Mouse (Mus musculus) spleen, postnatal 10 days (tissue): ENCODE data around the gene Mcl1.
"Not testable (repeated sequence)": the region's sequence is repeated elsewhere in the genome, so short reads cannot be mapped to it uniquely, and the experiment has no call there.

ENCODE experiments used
- DNase-seq, 2 experiments: peaks; one replicate each; pipeline ENCODE4 v3.0.0; 2021 to 2022; ENCODE audit warnings: low spot score in 2 of 2

Gene Mcl1

GRCm38 (mm10) chr3:95650276-95651032 is 8.1 kb upstream of the Mcl1 start:
- DNase-seq: no peak

- DNase-seq: no peak
Observed at GRCm38 (mm10) chr3:95651033-95651373, 7.6 kb upstream of the Mcl1 start.

- no peak for DNase-seq
Observed at GRCm38 (mm10) chr3:95651391-95652203, 7.0 kb upstream of the Mcl1 start.

GRCm38 (mm10) chr3:95652204-95652811 is 6.3 kb upstream of the Mcl1 start:
- peak in 1 of 2 experiments; percentile 56 for DNase-seq

GRCm38 (mm10) chr3:95652871-95653270 is 5.7 kb upstream of the Mcl1 start:
- no peak for DNase-seq

DNA sequence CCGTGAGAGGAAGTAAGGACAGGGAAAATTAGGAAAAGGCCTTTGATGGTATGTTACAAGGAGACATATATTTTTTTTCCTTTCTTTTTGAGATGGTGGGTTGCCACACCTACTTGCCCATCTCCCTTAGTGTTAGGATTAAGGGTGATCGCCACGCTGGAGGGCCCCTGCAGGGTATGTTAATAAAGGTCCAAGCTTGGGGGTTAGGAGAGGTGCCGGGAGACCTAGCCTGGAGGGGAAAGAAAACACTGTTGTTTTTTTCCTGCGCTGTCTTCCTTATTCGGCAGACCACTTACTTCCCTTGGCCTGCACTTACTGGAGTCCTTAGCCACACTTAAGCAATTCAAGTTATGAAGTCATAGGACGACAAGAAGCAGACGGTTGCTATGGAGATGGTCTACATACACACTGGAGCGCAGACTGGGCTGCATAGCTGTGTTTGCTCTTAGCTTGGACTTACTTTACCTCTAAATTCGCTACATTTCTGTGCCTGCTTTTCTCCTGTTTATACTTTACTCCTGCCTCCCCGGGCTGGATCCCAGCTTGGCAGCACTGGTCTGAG is 5.0 kb upstream of the Mcl1 start:
- no peak for DNase-seq

GRCm38 (mm10) chr3:95654371-95654770 is 4.2 kb upstream of the Mcl1 start:
- DNase-seq: not testable (repeated sequence)

- no peak for DNase-seq
Observed at GRCm38 (mm10) chr3:95655437-95655836, 3.2 kb upstream of the Mcl1 start.

DNA sequence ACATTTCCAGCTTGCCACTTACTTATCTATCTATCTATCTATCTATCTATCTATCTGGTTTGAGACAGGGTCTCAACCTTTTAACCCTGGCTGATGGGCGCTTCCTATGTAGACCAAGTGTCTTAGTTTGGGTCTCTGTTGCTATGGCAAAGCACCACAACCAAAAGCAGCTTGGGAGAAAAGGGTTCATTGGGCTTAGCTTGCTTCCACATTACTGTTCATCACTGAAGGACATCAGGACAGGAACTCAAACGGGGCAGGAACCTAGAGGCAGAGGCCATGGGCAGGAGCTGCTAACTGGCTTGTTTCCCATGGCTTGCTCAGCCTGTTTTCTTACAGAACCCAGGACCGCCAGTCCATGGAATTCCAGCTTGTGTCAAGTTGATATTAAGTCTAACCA is 1.5 kb upstream of the Mcl1 start:
- no peak for DNase-seq

- no peak for DNase-seq
Observed at GRCm38 (mm10) chr3:95657711-95658110, 877 bp upstream of the Mcl1 start.

DNA sequence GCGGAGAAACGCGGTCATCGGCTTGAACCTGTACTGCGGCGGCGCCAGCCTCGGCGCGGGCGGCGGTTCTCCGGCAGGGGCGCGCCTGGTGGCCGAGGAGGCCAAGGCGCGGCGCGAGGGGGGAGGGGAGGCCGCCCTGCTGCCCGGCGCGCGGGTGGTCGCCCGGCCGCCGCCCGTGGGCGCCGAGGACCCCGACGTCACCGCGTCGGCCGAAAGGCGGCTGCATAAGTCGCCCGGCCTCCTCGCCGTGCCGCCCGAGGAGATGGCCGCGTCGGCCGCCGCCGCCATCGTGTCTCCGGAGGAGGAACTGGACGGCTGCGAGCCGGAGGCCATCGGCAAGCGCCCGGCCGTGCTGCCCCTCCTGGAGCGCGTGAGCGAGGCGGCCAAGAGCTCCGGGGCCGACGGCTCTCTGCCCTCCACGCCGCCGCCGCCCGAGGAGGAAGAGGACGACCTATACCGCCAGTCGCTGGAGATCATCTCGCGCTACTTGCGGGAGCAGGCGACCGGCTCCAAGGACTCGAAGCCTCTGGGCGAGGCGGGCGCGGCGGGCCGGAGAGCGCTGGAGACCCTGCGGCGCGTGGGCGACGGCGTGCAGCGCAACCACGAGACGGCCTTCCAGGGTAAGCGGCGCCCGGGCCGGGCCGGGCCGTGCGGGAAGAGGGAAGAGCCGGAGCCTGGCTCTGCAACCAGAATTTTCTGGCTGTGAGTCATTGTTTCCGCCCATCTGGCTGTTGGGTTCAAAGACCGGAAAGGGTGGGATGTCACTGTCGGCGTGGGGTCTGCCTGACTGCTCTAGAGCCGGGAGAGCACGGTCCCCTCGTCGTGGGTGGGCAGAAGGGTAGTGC is 502 bp downstream of the Mcl1 start:
- DNase-seq: peak; percentile 75 to 79

DNA sequence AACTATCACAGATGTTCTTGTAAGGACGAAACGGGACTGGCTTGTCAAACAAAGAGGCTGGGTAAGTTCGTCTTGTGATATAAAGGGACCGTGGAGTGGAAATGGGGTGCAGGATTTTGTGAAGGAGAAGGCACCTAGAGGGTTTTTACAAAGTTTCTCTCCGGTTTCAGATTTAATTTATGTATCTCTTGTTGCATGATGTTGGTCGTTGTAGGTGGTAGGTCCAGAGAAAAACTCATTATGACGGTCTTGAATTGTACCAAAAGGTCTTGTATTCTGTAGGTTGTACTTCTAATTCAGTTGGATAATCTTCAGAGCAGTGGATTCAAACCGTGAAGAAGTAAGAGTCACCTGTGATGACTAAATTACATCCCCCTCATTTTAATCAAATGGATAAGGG is 1.4 kb downstream of the Mcl1 start:
- no peak for DNase-seq

DNA sequence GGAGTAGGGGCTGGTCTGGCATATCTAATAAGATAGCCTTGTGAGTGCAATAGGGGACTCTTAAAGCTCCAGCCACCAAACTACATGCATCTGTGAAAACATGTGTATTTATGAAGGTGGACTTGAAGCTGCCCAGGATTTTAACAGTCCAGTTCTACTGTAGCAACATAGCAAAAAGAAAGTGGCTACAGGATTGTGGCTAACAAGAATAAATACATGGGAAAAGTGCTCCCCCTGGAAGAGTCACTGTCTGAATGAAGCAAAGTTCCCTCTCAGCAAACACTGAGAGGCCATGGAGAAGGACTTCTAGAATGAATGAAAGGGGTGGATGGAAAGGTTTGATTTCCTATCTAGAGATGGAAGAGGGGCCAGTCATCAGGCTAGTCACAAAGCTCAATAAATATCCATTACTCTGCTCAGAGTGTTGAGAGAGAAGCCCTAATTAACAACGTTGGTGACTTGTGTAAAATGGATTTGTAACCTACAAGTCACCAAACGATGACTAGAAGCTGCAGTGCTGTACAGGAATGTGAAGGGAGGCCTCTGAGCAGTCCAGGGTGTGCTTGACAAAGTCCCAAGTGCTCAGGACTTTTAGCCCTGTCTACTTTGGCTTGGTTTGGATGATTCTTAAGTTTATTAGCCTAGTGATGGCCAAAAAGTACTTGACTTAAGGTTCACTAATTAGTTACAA is 2.3 kb downstream of the Mcl1 start:
- DNase-seq: no peak

GRCm38 (mm10) chr3:95661945-95662715 is 3.5 kb downstream of the Mcl1 start:
- DNase-seq: no peak

- peak in 1 of 2 experiments; percentile 11 for DNase-seq
Observed at GRCm38 (mm10) chr3:95662724-95663449, 4.3 kb downstream of the Mcl1 start.

- DNase-seq: peak in 1 of 2 experiments; percentile 15
Observed at GRCm38 (mm10) chr3:95663486-95663885, 4.9 kb downstream of the Mcl1 start.

- peak in 1 of 2 experiments; percentile 31 for DNase-seq
Observed at GRCm38 (mm10) chr3:95663969-95664608, 5.5 kb downstream of the Mcl1 start.

- peak in 1 of 2 experiments; percentile 20 for DNase-seq
Observed at GRCm38 (mm10) chr3:95664940-95665352, 6.4 kb downstream of the Mcl1 start.
